In genomic region chr1:34700237-34701030, GRCm38 (mm10) we compare ENCODE assay signal across 8 mouse cellular contexts.
DNase-seq lines count a peak whose midpoint lies in the region; ATAC-seq and TF ChIP-seq lines count a peak whose summit lies in the region.

No protein-coding gene starts in this region.

- peak overlapping the region; percentile 57 for H3K4me2 ChIP-seq in heart, embryonic 14.5 days (ENCODE audit: low read length)
- peak overlapping the region; percentile 43 for H3K4me2 ChIP-seq in heart, postnatal 0 days (ENCODE audit: low read depth, low read length)
- peak overlapping the region; percentile 41; the same call in 1 of the 2 replicates for H3K4me2 ChIP-seq in midbrain, embryonic 16.5 days (ENCODE audit: low read length)

- no peak overlapping the region for H3K9ac ChIP-seq in heart, embryonic 14.5 days (ENCODE audit: low read length)
- H3K9ac ChIP-seq in heart, postnatal 0 days (replicated peaks; ENCODE audit: low read depth, low read length) = no peak overlapping the region
- H3K9ac ChIP-seq in midbrain, embryonic 16.5 days (ENCODE audit: low read depth, low read length) = no peak overlapping the region

- peaks cover 2 to 9% of the 10 kb centered on the region in 2 experiments; a peak in 3 of 4 replicates for H3K4me1 ChIP-seq in heart, embryonic 14.5 days (ENCODE audit: control insufficient read depth in 2 of 2, insufficient read depth in 2 of 2, low read length in 2 of 2)
- H3K4me1 ChIP-seq in heart, embryonic 10.5 days = peaks cover 8% of the 10 kb centered on the region
- H3K4me1 ChIP-seq in heart, postnatal 0 days (ENCODE audit: control insufficient read depth, insufficient read depth) = no peaks in the 10 kb centered on the region
- no peaks in the 10 kb centered on the region; the same call in 1 of the 2 replicates for H3K4me1 ChIP-seq in midbrain, embryonic 16.5 days (ENCODE audit: control insufficient read depth, insufficient read depth, low read length)

- H3K27me3 ChIP-seq in heart, embryonic 14.5 days (ENCODE audit: control insufficient read depth, insufficient read depth, low read length) = no peaks in the 10 kb centered on the region
- H3K27me3 ChIP-seq in heart, embryonic 10.5 days (ENCODE audit: insufficient read depth, poor library complexity, severe bottlenecking) = no peaks in the 10 kb centered on the region
- H3K27me3 ChIP-seq in heart, postnatal 0 days (ENCODE audit: control insufficient read depth, insufficient read depth, low read length) = no peaks in the 10 kb centered on the region
- H3K27me3 ChIP-seq in midbrain, embryonic 16.5 days (ENCODE audit: control insufficient read depth, insufficient read depth, low read depth, low read length) = no peaks in the 10 kb centered on the region

- DNase-seq in heart, embryonic 10.5 days (ENCODE audit: low spot score) = no peak
- peak; percentile 43 for DNase-seq in Muller cell, postnatal 12 days (ENCODE audit: inconsistent ontology term)
- peak; percentile 52 to 75 for DNase-seq in cerebellum, postnatal 4 days (ENCODE audit: low spot score in 2 of 2)
- DNase-seq in heart, postnatal 0 days (ENCODE audit: low spot score) = peak; percentile 61
- peak; percentile 44 to 54 for DNase-seq in left cerebral cortex, postnatal 25 days (ENCODE audit: low spot score in 2 of 2)
- DNase-seq in thymus, postnatal 36 days = peak; percentile 17 to 26

- H3K4me3 ChIP-seq in heart, embryonic 14.5 days (ENCODE audit: control insufficient read depth in 1 of 2, insufficient read depth in 1 of 2, low read depth in 1 of 2, low read length in 2 of 2) = peak overlapping the region; percentile 12 to 13; a peak in 1 of 4 replicates
- no peak overlapping the region; the same call in 1 of the 2 replicates for H3K4me3 ChIP-seq in heart, embryonic 10.5 days
- peak overlapping the region; percentile 12; the same call in 1 of the 2 replicates for H3K4me3 ChIP-seq in heart, postnatal 0 days (ENCODE audit: low read depth, low read length)
- H3K4me3 ChIP-seq in midbrain, embryonic 16.5 days (ENCODE audit: low read depth, low read length) = no peak overlapping the region

- TF ChIP-seq EP300 in heart, postnatal 0 days (IDR thresholded peaks at IDR 0.05; ENCODE audit: low read depth) = no peak

- intact Hi-C loops in left cerebral cortex, postnatal 25 days (cut with DNase I) = loop anchor here (10.0 kb wide), 1 partner anchor 56 kb away; no protein-coding TSS in a partner anchor

- peak; percentile 66 for TF ChIP-seq CTCF in heart, postnatal 0 days (IDR thresholded peaks at IDR 0.05; ENCODE audit: low read depth)

- H3K27ac ChIP-seq in heart, embryonic 14.5 days (replicated peaks in 1 of 2; ENCODE audit: control insufficient read depth in 1 of 2, insufficient read depth in 1 of 2, low read depth in 2 of 2, low read length in 2 of 2) = 0 out of 4 replicates have a peak overlapping the region, but pooled peaks of 1 of the 2 experiments have one; percentile 4
- no peak overlapping the region for H3K27ac ChIP-seq in heart, embryonic 10.5 days
- H3K27ac ChIP-seq in heart, postnatal 0 days (ENCODE audit: low read depth) = no peak overlapping the region
- 0 out of 2 replicates have a peak overlapping the region, but pooled peaks have one; percentile 34 for H3K27ac ChIP-seq in midbrain, embryonic 16.5 days (ENCODE audit: low read length)

- H3K9me3 ChIP-seq in heart, embryonic 14.5 days (ENCODE audit: control insufficient read depth, low read length) = no peaks in the 10 kb centered on the region
- H3K9me3 ChIP-seq in heart, embryonic 10.5 days = no peaks in the 10 kb centered on the region
- H3K9me3 ChIP-seq in heart, postnatal 0 days (replicated peaks; ENCODE audit: control insufficient read depth, low read length) = no peaks in the 10 kb centered on the region
- no peaks in the 10 kb centered on the region for H3K9me3 ChIP-seq in midbrain, embryonic 16.5 days (replicated peaks; ENCODE audit: control insufficient read depth, low read length, poor library complexity, severe bottlenecking)

- WGBS in heart, embryonic 14.5 days = 23% methylated on average over 17 of the region's 17 CpGs
- WGBS in heart, embryonic 10.5 days = 30% methylated on average over 17 of the region's 17 CpGs
- 23% methylated on average over 17 of the region's 17 CpGs for WGBS in heart, postnatal 0 days
- 47% methylated on average over 17 of the region's 17 CpGs for WGBS in midbrain, embryonic 16.5 days

- no peak for ATAC-seq in heart, embryonic 14.5 days (ENCODE audit: insufficient number of reproducible peaks, insufficient read depth, low FRiP score, low read depth)
- ATAC-seq in heart, postnatal 0 days (ENCODE audit: insufficient read depth, low read depth) = peak; percentile 41; the same call in 1 of the 2 replicates
- ATAC-seq in midbrain, embryonic 16.5 days = peak; percentile 74

- H3K36me3 ChIP-seq in heart, embryonic 14.5 days (ENCODE audit: control insufficient read depth, insufficient read depth, low read length) = no peaks in the 10 kb centered on the region
- H3K36me3 ChIP-seq in heart, embryonic 10.5 days = no peaks in the 10 kb centered on the region
- H3K36me3 ChIP-seq in heart, postnatal 0 days (replicated peaks; ENCODE audit: control insufficient read depth, insufficient read depth, low read length) = no peaks in the 10 kb centered on the region
- no peaks in the 10 kb centered on the region for H3K36me3 ChIP-seq in midbrain, embryonic 16.5 days (ENCODE audit: control insufficient read depth, insufficient read depth, low read length)

Comparison
In these comparisons a context has a peak if more than half of its experiments do, and no peak if none do; other contexts are left out.
1. H3K4me3 ChIP-seq: peak in heart, embryonic 14.5 days (2 of 2) and heart, postnatal 0 days (single experiment); none in heart, embryonic 10.5 days (single experiment) and midbrain, embryonic 16.5 days (single experiment).
2. Peak in every context shown above with its lines, with median percentiles within 50 percentile points of each other: H3K4me2 ChIP-seq.